Mouse (Mus musculus): Measurements from ENCODE around the gene Ptprq.

Ptprq gene

DNA sequence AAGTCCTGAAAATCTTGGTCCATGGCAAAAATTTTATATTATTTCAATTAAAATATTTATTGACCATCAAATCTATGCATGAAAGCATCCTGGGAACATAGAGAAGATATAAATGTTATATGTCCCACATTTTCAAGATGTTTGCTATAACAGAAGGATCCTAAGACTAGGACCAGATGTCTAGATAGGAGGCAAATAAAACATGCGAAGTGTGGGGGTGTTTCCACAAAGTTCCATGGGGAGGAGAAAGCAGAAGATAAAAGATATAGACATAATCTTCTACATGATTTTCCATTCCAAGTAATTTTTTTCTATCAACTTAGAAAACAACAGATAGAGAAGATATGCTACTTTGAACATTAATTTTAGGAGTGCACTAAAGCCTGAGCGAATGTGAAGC is 70.2 kb downstream of the Ptprq start:
- DNase-seq (ENCODE audit: low read depth, low spot score) = no peak

GRCm38 (mm10) chr10:107628104-107628503 is 91.7 kb downstream of the Ptprq start:
- DNase-seq (ENCODE audit: low read depth, low spot score) = no peak

- DNase-seq (ENCODE audit: low read depth, low spot score) = no peak
Observed at GRCm38 (mm10) chr10:107626648-107627047, 93.2 kb downstream of the Ptprq start.

DNA sequence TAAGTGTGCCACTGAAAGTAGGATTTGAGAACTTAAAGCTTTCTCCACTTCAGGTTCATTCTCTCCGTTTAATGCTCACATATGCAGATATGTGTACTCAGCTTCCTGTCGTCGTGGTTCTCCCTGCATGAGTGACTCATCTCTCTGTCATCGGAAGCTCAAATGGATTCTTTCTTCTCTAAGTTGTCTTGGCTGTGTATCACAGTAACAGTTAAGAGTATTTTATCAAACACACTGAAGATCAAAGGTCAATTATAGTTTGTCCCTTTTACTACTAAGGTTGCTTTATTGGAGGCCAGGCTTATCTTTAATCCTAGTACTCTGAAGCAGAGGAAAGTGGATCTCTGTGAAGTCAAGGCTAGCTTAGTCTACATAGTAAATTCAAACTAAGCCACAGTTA is 95.6 kb downstream of the Ptprq start:
- no peak for DNase-seq (ENCODE audit: low read depth, low spot score)

DNA sequence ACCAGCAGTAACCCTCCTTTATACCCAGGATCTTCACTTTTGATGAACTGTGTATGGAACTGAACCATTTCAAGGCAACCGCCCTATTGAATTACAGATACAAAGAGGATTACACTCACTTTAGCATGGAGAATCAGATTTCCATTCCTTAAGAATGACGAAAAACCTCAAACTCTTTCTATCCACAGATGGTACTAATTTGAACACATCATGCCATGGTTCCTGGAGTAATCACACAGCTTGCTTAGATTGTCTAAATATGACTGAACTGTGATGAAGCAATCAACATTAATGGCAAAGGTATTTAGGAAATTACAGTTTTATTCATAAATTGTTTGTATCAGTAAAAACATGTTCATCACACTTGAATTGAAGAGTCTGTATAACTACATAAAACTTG is 104.4 kb downstream of the Ptprq start:
- DNase-seq (ENCODE audit: low read depth, low spot score) = no peak

- no peak for DNase-seq (ENCODE audit: low read depth, low spot score)
Observed at GRCm38 (mm10) chr10:107601371-107601770, 118.5 kb downstream of the Ptprq start.

- no peak for DNase-seq (ENCODE audit: low read depth, low spot score)
Observed at GRCm38 (mm10) chr10:107583360-107583759, 136.5 kb downstream of the Ptprq start.

GRCm38 (mm10) chr10:107569044-107569443 is 150.8 kb downstream of the Ptprq start:
- no peak for DNase-seq (ENCODE audit: low read depth, low spot score)

GRCm38 (mm10) chr10:107568261-107568660 is 151.6 kb downstream of the Ptprq start:
- DNase-seq (ENCODE audit: low read depth, low spot score) = no peak

GRCm38 (mm10) chr10:107562875-107563274 is 157.0 kb downstream of the Ptprq start:
- DNase-seq (ENCODE audit: low read depth, low spot score) = no peak

DNA sequence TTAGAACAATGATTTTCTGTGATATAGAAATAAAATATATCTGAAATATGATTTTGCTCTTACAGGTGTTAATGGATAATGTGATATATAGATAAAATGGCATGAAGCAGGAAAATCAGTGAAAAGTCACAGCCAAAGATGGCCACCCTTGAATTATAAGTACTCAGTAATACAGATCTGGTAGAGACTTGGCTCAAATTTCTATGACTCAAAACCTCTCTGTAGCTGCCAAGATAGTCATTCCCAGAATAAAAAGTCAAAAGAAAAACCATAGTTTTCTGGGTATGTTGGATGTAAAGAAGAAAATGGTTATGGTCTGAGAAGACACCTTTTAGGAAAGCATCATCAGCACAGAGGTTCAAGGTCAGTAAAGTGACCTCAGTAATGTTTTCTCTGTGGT is 159.0 kb downstream of the Ptprq start:
- DNase-seq (ENCODE audit: low read depth, low spot score) = no peak

DNA sequence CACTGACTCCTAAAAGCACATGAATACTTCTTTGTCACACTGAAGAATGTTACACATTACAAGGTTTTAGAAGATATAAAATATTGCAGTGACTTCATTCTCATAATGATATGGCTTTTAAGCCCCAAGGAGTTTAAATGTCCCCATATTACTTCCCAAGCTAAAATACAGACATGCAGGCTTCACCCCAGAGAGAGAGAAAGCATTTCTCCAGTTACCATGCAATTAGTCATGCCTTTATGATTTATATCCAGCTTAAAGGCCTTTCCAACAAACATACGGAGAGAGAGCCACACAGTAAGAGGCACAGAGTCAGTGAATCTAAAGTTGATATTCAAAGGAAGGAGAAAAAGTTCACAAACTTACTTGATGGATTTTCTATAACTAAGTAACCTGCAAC is 176.8 kb downstream of the Ptprq start:
- no peak for DNase-seq (ENCODE audit: low read depth, low spot score)

- DNase-seq (ENCODE audit: low read depth, low spot score) = peak; percentile 34
Observed at GRCm38 (mm10) chr10:107528758-107529157, 191.1 kb downstream of the Ptprq start.

DNA sequence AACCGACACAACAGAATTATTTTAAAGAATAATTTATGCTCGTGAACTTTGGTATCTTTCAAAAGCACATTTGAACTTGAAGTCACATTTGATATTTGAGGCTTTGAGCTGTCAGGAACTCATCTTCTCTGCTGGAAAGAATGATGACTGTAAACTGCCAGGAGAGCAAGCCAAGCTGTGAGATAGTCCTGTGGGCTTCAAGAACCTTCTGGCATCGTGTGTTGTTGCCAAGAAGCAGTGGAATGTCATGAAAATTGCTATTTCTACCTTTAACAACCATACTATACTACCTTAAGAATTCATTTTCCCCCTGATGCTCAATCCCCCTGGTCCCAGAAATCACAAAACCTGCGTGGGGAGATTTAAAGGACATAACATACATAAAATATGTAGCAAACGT is 200.6 kb downstream of the Ptprq start:
- no peak for DNase-seq (ENCODE audit: low read depth, low spot score)

- DNase-seq (ENCODE audit: low read depth, low spot score) = no peak
Observed at GRCm38 (mm10) chr10:107516641-107517040, 203.2 kb downstream of the Ptprq start.

- no peak for DNase-seq (ENCODE audit: low read depth, low spot score)
Observed at GRCm38 (mm10) chr10:107514735-107515134, 205.1 kb downstream of the Ptprq start.

GRCm38 (mm10) chr10:107506397-107506796 is 213.5 kb downstream of the Ptprq start:
- no peak for DNase-seq (ENCODE audit: low read depth, low spot score)

GRCm38 (mm10) chr10:107503430-107503829 is 216.4 kb downstream of the Ptprq start:
- no peak for DNase-seq (ENCODE audit: low read depth, low spot score)

GRCm38 (mm10) chr10:107502193-107502592 is 217.7 kb downstream of the Ptprq start:
- no peak for DNase-seq (ENCODE audit: low read depth, low spot score)

- no peak for DNase-seq (ENCODE audit: low read depth, low spot score)
Observed at GRCm38 (mm10) chr10:107499656-107500055, 220.2 kb downstream of the Ptprq start.

- no peak for DNase-seq (ENCODE audit: low read depth, low spot score)
Observed at GRCm38 (mm10) chr10:107496402-107496801, 223.4 kb downstream of the Ptprq start.

DNA sequence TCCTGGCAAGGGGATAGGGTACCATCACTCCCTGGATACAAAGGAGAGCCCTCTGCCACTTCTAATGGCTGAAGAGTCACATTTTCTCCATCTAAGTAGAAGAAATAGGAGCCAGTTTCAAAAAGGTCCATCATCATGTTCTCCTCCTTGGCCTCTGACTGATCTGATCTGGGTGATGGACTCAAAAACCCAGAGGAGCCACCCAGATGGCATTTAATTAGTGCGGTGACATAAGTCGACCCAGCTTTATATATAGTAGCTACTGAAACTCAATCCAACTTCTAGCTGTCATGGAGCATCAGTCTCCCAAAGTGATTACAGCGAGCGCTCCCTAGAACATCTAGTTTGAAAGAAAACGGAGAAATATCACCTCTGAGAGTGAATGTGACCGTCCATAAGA is 225.3 kb downstream of the Ptprq start, which contains the start of gene Myf6:
Gene Myf6, minus strand, starts transcription at position 170 of the 400 bp plus-strand sequence.
- DNase-seq (ENCODE audit: low read depth, low spot score) = no peak

DNA sequence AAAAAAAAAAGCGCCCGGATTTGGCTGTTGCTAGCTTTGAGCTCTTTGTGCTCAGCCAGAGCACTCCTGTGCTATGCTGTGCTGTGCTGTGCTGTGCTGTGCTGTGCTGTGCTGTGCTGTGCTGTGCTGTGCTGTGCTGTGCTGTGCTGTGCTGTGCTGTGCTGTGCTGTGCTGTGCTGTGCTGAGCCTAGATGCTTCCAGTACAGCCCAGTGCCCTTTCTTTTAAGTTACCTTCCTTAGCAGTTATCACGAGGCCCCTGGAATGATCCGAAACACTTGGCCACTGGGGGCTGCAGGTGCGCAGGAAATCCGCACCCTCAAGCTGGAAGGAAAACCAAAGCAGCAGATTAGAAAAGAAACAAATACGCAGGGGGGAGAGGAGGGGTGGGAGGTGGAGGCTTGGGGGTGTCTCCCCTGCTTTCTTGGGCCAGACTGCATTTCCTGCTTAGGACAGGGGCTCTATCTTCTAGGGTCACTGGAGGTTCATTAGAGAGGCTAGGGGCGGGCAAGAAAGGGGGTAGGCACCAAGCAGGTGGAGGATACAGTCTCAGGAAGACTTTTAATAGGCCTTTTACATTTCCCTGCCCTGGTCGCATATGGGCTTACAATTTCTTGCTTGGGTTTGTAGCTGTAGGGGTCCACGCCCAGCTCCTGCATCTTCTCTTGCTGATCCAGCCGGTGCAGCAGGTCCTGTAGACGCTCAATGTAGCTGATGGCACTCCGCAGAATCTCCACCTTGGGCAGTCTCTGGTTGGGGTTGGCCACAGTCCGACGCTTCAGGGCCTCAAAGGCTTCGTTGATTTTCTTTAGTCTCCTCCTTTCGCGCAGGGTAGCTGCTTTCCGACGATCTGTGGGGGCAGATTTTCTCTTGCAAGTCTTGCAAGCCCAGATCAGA is 226.0 kb downstream of the Ptprq start:
- DNase-seq (ENCODE audit: low read depth, low spot score) = no peak

Data from WW6 (cell line).